Mouse (Mus musculus) spleen, adult 2 months (tissue): ENCODE measurements around the gene Hes3.

ENCODE experiments used
- CTCF ChIP-seq: fragments of 200-500 bp; IDR thresholded peaks from 2 replicates; pipeline ENCODE4 v1.5.1; 2011; ENCODE audit warnings: mild to moderate bottlenecking, inconsistent platforms; ENCODE audit not compliant: insufficient read depth, insufficient read length, insufficient replicate concordance; ENCODE audit errors: extremely low read depth
- POLR2A ChIP-seq: fragments of 200-500 bp; IDR thresholded peaks from 2 replicates; pipeline ENCODE4 v1.6.1; 2011; ENCODE audit warnings: low read depth, low read length, inconsistent platforms

- no peak for TF ChIP-seq CTCF
- TF ChIP-seq POLR2A = no peak
Measured at GRCm38 (mm10) chr4:152304685-152305084, 13.2 kb upstream of the Hes3 start.
